Mouse (Mus musculus) spleen, embryonic (tissue): ENCODE results near the gene Sprr2a3.
"Not testable (repeated sequence)": the region's sequence is repeated elsewhere in the genome, so short reads cannot be mapped to it uniquely, and the experiment has no call there.

Experiments
- CTCF ChIA-PET: fragments of 350-600 bp; sonication (Branson Sonifier 250); formaldehyde crosslinking; loops from one replicate; lab custom pipeline; 2022; lab: Charles Lee

Gene Sprr2a3

GRCm38 (mm10) chr3:92285101-92285500 lies at the start of gene Sprr2a3:
Gene Sprr2a3, plus strand, starts transcription at chr3:92285417.
- CTCF ChIA-PET: not testable (repeated sequence)

- CTCF ChIA-PET: not testable (repeated sequence)
Observed at GRCm38 (mm10) chr3:92236463-92237189, 48.6 kb upstream of the Sprr2a3 start.

- CTCF ChIA-PET: not testable (repeated sequence)
Observed at GRCm38 (mm10) chr3:92238736-92239135, 46.5 kb upstream of the Sprr2a3 start.

GRCm38 (mm10) chr3:92239197-92239596 lies 46.0 kb upstream of the Sprr2a3 start:
- CTCF ChIA-PET: not testable (repeated sequence)

- CTCF ChIA-PET: not testable (repeated sequence)
Observed at GRCm38 (mm10) chr3:92244833-92245232, 40.4 kb upstream of the Sprr2a3 start.

GRCm38 (mm10) chr3:92246245-92246644 lies 39.0 kb upstream of the Sprr2a3 start:
- CTCF ChIA-PET: not testable (repeated sequence)

GRCm38 (mm10) chr3:92248494-92248893 lies 36.7 kb upstream of the Sprr2a3 start:
- CTCF ChIA-PET: not testable (repeated sequence)

- CTCF ChIA-PET: not testable (repeated sequence)
Observed at GRCm38 (mm10) chr3:92250450-92250849, 34.8 kb upstream of the Sprr2a3 start.

GRCm38 (mm10) chr3:92253860-92254259 lies 31.4 kb upstream of the Sprr2a3 start:
- CTCF ChIA-PET: not testable (repeated sequence)

GRCm38 (mm10) chr3:92258526-92258925 lies 26.7 kb upstream of the Sprr2a3 start:
- CTCF ChIA-PET: not testable (repeated sequence)

- CTCF ChIA-PET: not testable (repeated sequence)
Observed at GRCm38 (mm10) chr3:92263462-92263861, 21.8 kb upstream of the Sprr2a3 start.

GRCm38 (mm10) chr3:92271414-92271985 lies 13.7 kb upstream of the Sprr2a3 start:
- CTCF ChIA-PET: not testable (repeated sequence)

GRCm38 (mm10) chr3:92273504-92273903 lies 11.7 kb upstream of the Sprr2a3 start:
- CTCF ChIA-PET: not testable (repeated sequence)

GRCm38 (mm10) chr3:92274018-92274417 lies 11.2 kb upstream of the Sprr2a3 start:
- CTCF ChIA-PET: not testable (repeated sequence)

GRCm38 (mm10) chr3:92279663-92280062 lies 5.6 kb upstream of the Sprr2a3 start:
- CTCF ChIA-PET: not testable (repeated sequence)

- CTCF ChIA-PET: not testable (repeated sequence)
Observed at GRCm38 (mm10) chr3:92280963-92281606, 4.1 kb upstream of the Sprr2a3 start.

GRCm38 (mm10) chr3:92288489-92288888 lies 3.3 kb downstream of the Sprr2a3 start:
- CTCF ChIA-PET: not testable (repeated sequence)

- CTCF ChIA-PET: no interaction called here
Observed at GRCm38 (mm10) chr3:92307406-92307805, 22.2 kb downstream of the Sprr2a3 start.

GRCm38 (mm10) chr3:92316320-92316719 lies 31.1 kb downstream of the Sprr2a3 start, which contains the start of gene Sprr2b:
Gene Sprr2b, plus strand, starts transcription at chr3:92316620.
- CTCF ChIA-PET: no interaction called here

- CTCF ChIA-PET: no interaction called here
Observed at GRCm38 (mm10) chr3:92317384-92317783, 32.2 kb downstream of the Sprr2a3 start.

GRCm38 (mm10) chr3:92336278-92336677 lies 51.1 kb downstream of the Sprr2a3 start:
- CTCF ChIA-PET: no interaction called here

- CTCF ChIA-PET: no interaction called here
Observed at GRCm38 (mm10) chr3:92338840-92339239, 53.6 kb downstream of the Sprr2a3 start, which contains the start of gene Sprr2d. Gene Sprr2d, plus strand, starts transcription at chr3:92339140.
